Mouse (Mus musculus) ES-E14 (cell line): ENCODE results near the gene Snap29. TPM values are rescaled to one million over a fixed set of nuclear protein-coding genes. Genes with fewer than 3 reads are reported as not detected.

ENCODE experiments used
- DNase-seq: peaks from one replicate; pipeline ENCODE4 v3.0.0-alpha.2; 2013; ENCODE audit warnings: low read depth, low spot score
- H3K27ac ChIP-seq: 2 replicates; pipeline ENCODE4 v1.5.1; 2012; ENCODE audit warnings: low read depth, mild to moderate bottlenecking, low read length, moderate library complexity, mixed read lengths; ENCODE audit not compliant: poor library complexity, insufficient read depth, severe bottlenecking
- H3K36me3 ChIP-seq: 2 replicates; pipeline ENCODE4 v1.6.1; 2012; ENCODE audit warnings: mild to moderate bottlenecking, low read length, moderate library complexity, mixed read lengths; ENCODE audit not compliant: control insufficient read depth, poor library complexity, insufficient read depth, severe bottlenecking
- H3K4me1 ChIP-seq, 2 experiments: fragments of 150-350 bp in 1 of 2; sonication (generic) in 1 of 2; 2 replicates each; pipeline ENCODE4 v1.6.1; 2012; ENCODE audit warnings: low read length in 2 of 2, mild to moderate bottlenecking in 1 of 2, mixed read lengths in 1 of 2; ENCODE audit not compliant: control insufficient read depth in 2 of 2, insufficient read depth in 2 of 2, poor library complexity in 1 of 2
- H3K4me3 ChIP-seq, 2 experiments: fragments of 150-350 bp in 1 of 2; sonication (generic) in 1 of 2; 2 replicates each; pipeline ENCODE4 v1.5.1; 2012; ENCODE audit warnings: low read length in 2 of 2, low read depth in 1 of 2, mild to moderate bottlenecking in 1 of 2, mixed read lengths in 1 of 2; ENCODE audit not compliant: insufficient read depth in 1 of 2, poor library complexity in 1 of 2, severe bottlenecking in 1 of 2
- H3K9ac ChIP-seq: 2 replicates; pipeline ENCODE4 v1.6.1; 2012; ENCODE audit warnings: low read depth, mild to moderate bottlenecking, low read length, mixed read lengths; ENCODE audit not compliant: poor library complexity, insufficient read depth, severe bottlenecking
- H3K9me3 ChIP-seq: fragments of 150-350 bp; sonication (generic); 2 replicates; pipeline ENCODE4 v1.6.1; 2012; ENCODE audit warnings: low read depth, mild to moderate bottlenecking, low read length; ENCODE audit not compliant: control insufficient read depth, insufficient read depth
- CHD2 ChIP-seq: IDR thresholded peaks from 2 replicates; pipeline ENCODE4 v1.6.1; 2014; ENCODE audit warnings: mild to moderate bottlenecking, low read depth, low read length, inconsistent platforms
- HCFC1 ChIP-seq: IDR thresholded peaks from 2 replicates; pipeline ENCODE4 v1.6.1; 2012; ENCODE audit warnings: low read length, inconsistent platforms, borderline replicate concordance; ENCODE audit not compliant: insufficient read depth
- MAFK ChIP-seq: IDR thresholded peaks from 2 replicates; pipeline ENCODE4 v1.6.1; 2014; ENCODE audit warnings: mild to moderate bottlenecking, low read depth, low read length, inconsistent platforms; ENCODE audit not compliant: insufficient read depth
- ZC3H11A ChIP-seq: IDR thresholded peaks from 2 replicates; pipeline ENCODE4 v1.6.1; 2012; ENCODE audit warnings: low read depth, mild to moderate bottlenecking, inconsistent platforms, low read length, borderline replicate concordance
- ZNF384 ChIP-seq: IDR thresholded peaks from 2 replicates; pipeline ENCODE4 v1.6.1; 2012; ENCODE audit warnings: low read depth, low read length, inconsistent platforms
- in situ Hi-C, 2 experiments: fragments of 600-800 bp; cut with MboI; formaldehyde crosslinking; loops; one replicate each; pipeline ENCODE4 v1.15.1; 2025; ENCODE audit warnings: low sequenced_read_pairs in 2 of 2, inconsistent platforms in 1 of 2; ENCODE audit not compliant: unreplicated experiment in 2 of 2
- total RNA-seq: library from RNA; depleted of rRNA; stranded (reverse); fragments of 300-350 nt; gene quantifications from 2 replicates; pipeline ENCODE4 v1.2.3, GENCODE M21; 2012; rRNA removed

The Snap29 gene
- total RNA-seq, 1 experiment: 7.5 TPM

GRCm38 (mm10) chr16:17478331-17478943 lies 72.7 kb downstream of the Snap29 start:
- H3K9me3 ChIP-seq: no peaks in the 10 kb centered on the region
- peaks cover 2 to 5% of the 10 kb centered on the region in 2 experiments; a peak in 1 of 4 replicates for H3K4me1 ChIP-seq
- DNase-seq: no peak
- no peak for TF ChIP-seq ZC3H11A
- no peak for TF ChIP-seq CHD2
- no peak for TF ChIP-seq MAFK
- TF ChIP-seq HCFC1: no peak
- TF ChIP-seq ZNF384: no peak
- peak overlapping the region; percentile 50; the same call in 1 of the 2 replicates for H3K9ac ChIP-seq
- H3K4me3 ChIP-seq: no peak overlapping the region; a peak in 1 of 4 replicates
- in situ Hi-C loops: no loop called here
- H3K27ac ChIP-seq: peak overlapping the region; percentile 68
- peaks cover 9% of the 10 kb centered on the region for H3K36me3 ChIP-seq

Other genes with a start within 250 kb of the Snap29 start
- 77.6 and 109 TPM in 2 replicates for gene Ube2l3, start 203.3 kb upstream of the Snap29 start, total RNA-seq
- gene Rimbp3, start 197.4 kb upstream of the Snap29 start, total RNA-seq: 2.6 and 2.9 TPM in 2 replicates
- 35.0 and 35.9 TPM in 2 replicates for gene Hic2, start 172.4 kb upstream of the Snap29 start, total RNA-seq
- 45.1 and 68.6 TPM in 2 replicates for gene Tmem191c, start 129.9 kb upstream of the Snap29 start, total RNA-seq
- gene Serpind1, start 74.6 kb upstream of the Snap29 start, total RNA-seq: 0.09 TPM in 1 of 2 replicates, not detected in the other
- gene Pi4ka, start 328 bp downstream of the Snap29 start, total RNA-seq: 42.5 and 45.4 TPM in 2 replicates
- gene Crkl, start 46.0 kb downstream of the Snap29 start, total RNA-seq: 23.7 and 28.2 TPM in 2 replicates
- 3.0 and 5.7 TPM in 2 replicates for gene Aifm3, start 83.6 kb downstream of the Snap29 start, total RNA-seq
- gene Lztr1, start 102.7 kb downstream of the Snap29 start, total RNA-seq: 63.1 and 89.0 TPM in 2 replicates
- gene Thap7, start 125.2 kb downstream of the Snap29 start, total RNA-seq: 24.4 and 32.9 TPM in 2 replicates
- gene Lrrc74b, start 155.3 kb downstream of the Snap29 start, total RNA-seq: 0.09 TPM in 1 of 2 replicates, not detected in the other
- 0.09 and 0.42 TPM in 2 replicates for gene P2rx6, start 155.9 kb downstream of the Snap29 start, total RNA-seq
- gene Slc7a4, start 177.2 kb downstream of the Snap29 start, total RNA-seq: 2.9 and 6.9 TPM in 2 replicates
- gene Smpd4, start 213.4 kb downstream of the Snap29 start, total RNA-seq: 123 and 130 TPM in 2 replicates
- gene Ccdc74a, start 240.5 kb downstream of the Snap29 start, total RNA-seq: 2.3 and 4.5 TPM in 2 replicates